Mouse (Mus musculus): Measurements from ENCODE around the gene Galt.
"Not testable (repeated sequence)": the region's sequence is repeated elsewhere in the genome, so short reads cannot be mapped to it uniquely, and the experiment has no call there.

The Galt gene

GRCm38 (mm10) chr4:41775840-41776239 is 20.8 kb downstream of the Galt start:
- not testable (repeated sequence) for DNase-seq (ENCODE audit: low spot score in 2 of 2)

GRCm38 (mm10) chr4:41781271-41781670 is 26.2 kb downstream of the Galt start:
- not testable (repeated sequence) for DNase-seq (ENCODE audit: low spot score in 2 of 2)

- peak; percentile 31 to 69 for DNase-seq (ENCODE audit: low spot score in 2 of 2)
Measured at GRCm38 (mm10) chr4:41781748-41782485, 26.9 kb downstream of the Galt start.

GRCm38 (mm10) chr4:41782711-41783110 is 27.7 kb downstream of the Galt start:
- not testable (repeated sequence) for DNase-seq (ENCODE audit: low spot score in 2 of 2)

- DNase-seq (ENCODE audit: low spot score in 2 of 2) = not testable (repeated sequence)
Measured at GRCm38 (mm10) chr4:41783197-41783596, 28.2 kb downstream of the Galt start.

Data from frontal cortex, postnatal 36 days (tissue).